Mouse (Mus musculus): ENCODE data around the gene Prkar1a. TPM values are rescaled to one million over a fixed set of nuclear protein-coding genes. Genes with fewer than 3 reads are reported as not detected.
"Not testable (repeated sequence)": the region's sequence is repeated elsewhere in the genome, so short reads cannot be mapped to it uniquely, and the experiment has no call there.

Prkar1a gene
- total RNA-seq (2021): 100 to 1,000 TPM; 428 to 430 TPM
- long read RNA-seq, experiment 1, transcript Prkar1a-201 (11 exons, 3,359 nt): major isoform, 459 of 599 reads
- long read RNA-seq, experiment 1, partial matches to known transcripts: 112 of 599 reads
- long read RNA-seq, experiment 1, other reads (novel, unspliced or antisense): 26 of 599 reads
- long read RNA-seq, experiment 2, transcript Prkar1a-201 (11 exons, 3,359 nt): major isoform, 914 of 1,208 reads
- long read RNA-seq, experiment 2, partial matches to known transcripts: 251 of 1,208 reads
- long read RNA-seq, experiment 2, other reads (novel, unspliced or antisense): 40 of 1,208 reads

DNA sequence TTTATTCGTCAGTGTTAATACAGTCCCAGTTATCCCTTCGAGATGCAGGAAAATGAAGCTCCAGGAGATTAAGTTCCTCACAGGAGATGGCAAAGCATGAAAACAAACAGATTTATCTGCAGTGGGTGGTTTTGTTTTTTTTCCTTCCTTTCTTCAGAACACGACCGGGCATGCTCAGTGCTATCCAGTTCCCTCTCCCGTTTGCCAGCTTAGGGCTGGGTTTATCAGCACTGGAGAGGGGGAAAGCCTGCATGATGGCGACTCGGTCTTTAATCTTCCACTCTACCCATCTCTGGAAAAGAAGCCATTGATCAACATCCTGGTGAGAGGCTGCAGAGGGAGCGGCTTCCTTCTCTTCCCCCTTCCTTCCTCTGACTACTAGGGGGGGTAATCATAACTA, at the start of gene Prkar1a:
TSS of gene Prkar1a (plus strand) at position 200 of the 400 bp plus-strand sequence.
- DNase-seq (ENCODE audit: low spot score in 2 of 2): no peak

GRCm38 (mm10) chr11:109607600-109607999, 41.6 kb upstream of the Prkar1a start:
- no peak for DNase-seq (ENCODE audit: low spot score in 2 of 2)

DNA sequence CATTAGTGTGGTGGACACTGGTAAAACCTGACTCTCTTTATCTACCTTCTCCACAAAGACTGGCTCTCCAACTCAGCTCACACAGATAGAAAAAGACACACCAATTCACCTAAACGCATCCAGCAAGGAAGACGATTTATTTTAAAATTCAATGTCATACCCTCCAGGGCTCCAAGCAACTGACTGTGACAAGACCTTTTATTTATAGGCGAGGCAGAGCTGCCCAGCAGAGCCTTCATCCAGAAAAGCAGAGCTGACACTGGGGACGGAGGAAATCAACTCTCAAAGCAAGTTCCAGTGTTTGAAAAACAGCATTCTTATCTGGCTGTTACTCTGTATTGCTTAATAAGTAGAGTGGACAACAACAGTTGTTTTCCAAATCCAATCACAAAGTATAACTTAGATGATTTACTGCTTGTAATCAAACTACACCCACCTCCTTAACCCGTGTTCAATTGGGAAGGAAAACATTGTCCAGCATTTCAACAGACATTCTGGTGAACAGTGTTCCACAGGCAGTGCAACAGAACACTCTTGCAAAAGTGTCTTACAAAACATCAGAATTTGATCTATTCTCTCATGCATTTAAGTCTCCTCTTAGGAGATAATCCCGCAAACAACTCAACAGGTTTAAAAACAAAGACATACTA, 40.1 kb upstream of the Prkar1a start:
- no peak for DNase-seq (ENCODE audit: low spot score in 2 of 2)

GRCm38 (mm10) chr11:109610046-109610794, 39.0 kb upstream of the Prkar1a start:
- DNase-seq (ENCODE audit: low spot score in 2 of 2): no peak

GRCm38 (mm10) chr11:109610795-109611302, 38.4 kb upstream of the Prkar1a start:
- no peak for DNase-seq (ENCODE audit: low spot score in 2 of 2)

DNA sequence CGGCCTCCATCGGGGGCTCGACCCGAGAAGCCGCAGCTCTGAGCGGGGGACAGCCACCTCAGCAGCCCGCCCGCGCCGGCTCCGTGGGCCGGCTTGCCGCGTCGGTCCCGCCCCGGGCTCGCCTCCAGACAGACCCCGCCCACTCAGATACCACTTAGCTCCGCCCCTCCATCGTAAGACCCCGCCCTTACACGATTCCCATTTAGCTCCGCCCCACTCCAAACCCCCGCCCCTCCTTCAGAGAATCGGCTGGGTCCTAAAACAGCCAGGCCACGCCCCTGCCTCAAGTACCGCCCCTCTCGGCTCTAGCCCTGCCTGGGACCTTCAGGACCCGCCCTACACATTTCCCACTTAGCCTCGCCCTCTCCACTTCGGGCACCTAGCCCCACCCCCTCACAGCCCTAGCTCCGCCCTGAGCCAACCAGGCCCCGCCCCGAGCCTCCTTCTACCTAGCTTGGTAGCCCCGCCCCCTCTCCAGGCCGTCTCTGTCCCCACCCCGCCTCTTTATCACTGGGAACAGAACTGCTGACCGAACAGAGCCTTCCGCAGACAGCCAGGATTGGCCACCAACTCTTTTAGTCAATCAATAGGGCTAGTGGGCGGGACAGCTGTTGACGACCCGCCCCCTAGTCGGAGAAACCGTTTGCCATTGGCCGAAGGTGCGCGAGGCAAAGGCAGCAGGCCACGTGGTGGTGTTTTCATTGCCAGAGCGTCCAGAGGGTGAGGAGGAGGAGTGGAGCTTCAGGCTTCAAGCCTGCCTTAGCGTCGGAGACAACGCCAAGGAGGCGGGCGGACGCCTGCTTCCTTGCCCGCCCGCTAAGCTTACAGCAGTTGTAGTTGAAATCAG, 37.7 kb upstream of the Prkar1a start, which contains the start of gene Wipi1:
TSS of gene Wipi1 (minus strand) at position 665 of the 847 bp plus-strand sequence.
- peak; percentile 99 for DNase-seq (ENCODE audit: low spot score in 2 of 2)

- DNase-seq (ENCODE audit: low spot score in 2 of 2): no peak
These were observed 36.2 kb upstream of the Prkar1a start for GRCm38 (mm10) chr11:109612871-109613529.

DNA sequence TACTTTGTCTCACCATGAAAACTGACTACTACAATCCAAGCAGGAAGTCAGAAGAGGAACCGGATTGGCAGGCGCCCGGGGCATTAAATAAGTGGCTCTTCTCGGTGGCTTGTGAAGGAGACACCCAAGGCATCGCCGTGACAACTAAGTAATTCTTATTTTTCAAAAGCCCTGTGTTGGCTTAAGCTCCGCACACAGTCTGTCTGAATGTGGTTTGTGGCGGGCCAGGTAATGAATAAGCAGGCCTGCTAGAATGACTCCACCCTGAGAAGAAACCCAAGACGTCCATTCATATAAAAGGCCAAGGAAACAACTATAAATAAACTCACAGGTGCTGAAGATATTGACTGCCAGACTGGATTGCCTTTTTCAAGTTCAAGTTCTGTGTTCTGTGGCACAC, 33.9 kb upstream of the Prkar1a start:
- DNase-seq (ENCODE audit: low spot score in 2 of 2): no peak

DNA sequence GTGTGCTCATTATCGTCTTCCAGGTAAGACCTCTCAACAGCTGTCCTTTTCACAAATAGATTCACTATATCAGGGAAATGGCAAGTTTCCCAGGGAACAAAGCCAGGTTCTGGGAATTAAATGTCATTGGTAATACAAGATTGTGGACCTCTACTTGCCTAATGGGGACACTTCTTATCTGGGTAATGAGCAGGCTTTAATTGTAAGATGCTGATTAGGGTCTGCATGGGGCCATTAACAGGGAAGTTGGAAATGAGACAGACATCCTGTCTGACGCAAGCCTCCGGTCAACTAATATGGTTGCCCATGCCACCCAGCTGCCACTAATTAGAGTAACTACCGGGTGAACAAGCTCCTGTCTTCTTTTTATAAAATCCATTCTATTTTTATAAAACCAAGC, 32.9 kb upstream of the Prkar1a start:
- DNase-seq (ENCODE audit: low spot score in 2 of 2): no peak

DNA sequence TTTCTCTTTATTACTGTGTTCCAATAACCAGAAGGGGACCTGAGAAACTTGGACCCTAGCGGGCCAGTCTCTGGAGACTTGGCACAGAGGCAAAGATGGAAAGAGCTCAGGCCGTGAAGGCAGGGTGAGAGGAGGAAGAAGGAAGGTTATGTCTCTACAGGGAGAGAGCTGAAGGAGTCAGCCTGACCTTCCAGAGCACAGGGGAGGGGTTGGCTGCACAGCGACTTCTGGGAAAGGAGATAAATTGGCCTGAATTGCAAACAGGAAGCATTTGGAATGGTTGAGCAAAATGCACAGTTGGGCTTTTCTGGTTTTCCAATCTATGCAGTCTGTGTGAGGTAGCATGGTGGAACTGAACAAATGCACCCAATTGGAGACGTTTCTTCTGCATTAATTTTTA, 32.4 kb upstream of the Prkar1a start:
- no peak for DNase-seq (ENCODE audit: low spot score in 2 of 2)

DNA sequence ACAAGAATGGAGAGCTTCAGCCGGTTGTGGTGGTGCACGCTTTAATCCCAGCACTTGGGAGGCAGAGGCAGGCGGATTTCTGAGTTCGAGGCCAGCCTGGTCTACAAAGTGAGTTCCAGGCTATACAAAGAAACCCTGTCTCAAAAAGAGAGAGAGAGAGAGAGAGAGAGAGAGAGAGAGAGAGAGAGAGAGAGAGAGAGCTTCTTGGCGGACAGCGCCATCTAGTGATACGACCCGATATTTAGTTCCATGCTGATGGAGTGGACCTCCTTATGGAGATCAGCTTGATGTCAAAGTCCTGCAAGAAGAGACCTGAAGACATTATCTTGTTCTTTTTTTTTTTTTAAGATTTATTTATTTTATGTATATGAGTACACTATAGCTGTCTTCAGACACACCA, 30.1 kb upstream of the Prkar1a start:
- DNase-seq (ENCODE audit: low spot score in 2 of 2): not testable (repeated sequence)

GRCm38 (mm10) chr11:109620356-109620755, 28.8 kb upstream of the Prkar1a start:
- no peak for DNase-seq (ENCODE audit: low spot score in 2 of 2)

DNA sequence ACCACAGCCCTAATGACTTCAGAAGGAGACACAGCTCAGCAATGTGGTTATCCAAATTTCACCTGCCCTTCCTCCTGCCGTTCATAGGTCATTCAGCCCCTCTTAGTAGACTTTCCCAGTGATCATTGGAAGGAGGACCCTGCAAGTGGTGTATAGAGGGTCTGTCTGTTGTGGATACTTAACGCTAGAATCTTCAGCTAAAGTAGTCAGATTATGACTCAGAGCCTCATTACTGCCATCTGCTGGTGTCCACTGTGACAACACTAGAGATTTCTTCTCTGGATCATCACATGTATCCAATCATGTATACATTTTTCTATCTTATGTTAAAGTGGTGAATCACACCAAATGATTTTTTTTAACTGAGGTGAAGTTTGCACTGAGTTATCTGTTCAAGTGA, 28.0 kb upstream of the Prkar1a start:
- DNase-seq (ENCODE audit: low spot score in 2 of 2): no peak

- no peak for DNase-seq (ENCODE audit: low spot score in 2 of 2)
These were observed 26.6 kb upstream of the Prkar1a start for GRCm38 (mm10) chr11:109622518-109623037.

DNA sequence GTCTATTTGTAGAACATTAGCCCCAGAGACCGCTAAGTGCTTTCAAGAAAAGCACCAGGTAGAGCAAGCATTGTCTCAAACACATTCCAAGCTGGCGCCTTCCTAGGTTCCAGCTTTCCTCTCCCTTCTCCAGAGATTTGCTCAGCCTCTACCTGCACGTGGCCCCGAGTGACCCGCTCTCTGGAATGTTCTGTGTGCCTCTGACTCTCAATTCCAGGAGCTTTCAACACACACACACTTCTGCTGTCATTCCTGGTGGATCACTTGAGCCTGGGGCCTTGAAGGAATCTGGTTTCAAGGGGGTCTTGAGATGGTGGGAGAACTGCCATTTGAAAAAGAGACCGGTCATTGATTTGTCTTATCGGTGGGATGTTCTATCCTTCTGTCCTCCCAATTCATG, 26.0 kb upstream of the Prkar1a start:
- DNase-seq (ENCODE audit: low spot score in 2 of 2): no peak

DNA sequence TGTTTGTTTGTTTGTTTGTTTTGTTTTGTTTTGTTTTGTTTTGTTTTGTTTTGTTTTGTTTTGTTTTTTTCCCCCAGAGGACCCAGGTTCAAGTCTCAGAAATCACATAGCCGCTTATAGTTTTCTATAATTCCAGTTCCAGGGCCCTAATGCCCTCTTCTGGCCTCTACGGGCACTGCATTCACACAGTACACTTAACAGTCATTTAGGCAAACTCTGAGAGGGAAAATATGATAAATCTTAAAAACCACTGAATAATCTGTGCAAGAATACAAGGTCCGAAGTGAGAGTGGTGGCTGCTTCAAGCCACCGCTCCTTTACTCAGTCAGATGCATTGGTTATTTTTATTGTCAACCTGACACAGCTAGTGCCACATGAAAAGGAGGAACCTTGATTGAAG, 21.6 kb upstream of the Prkar1a start:
- DNase-seq (ENCODE audit: low spot score in 2 of 2): no peak

GRCm38 (mm10) chr11:109628099-109628498, 21.1 kb upstream of the Prkar1a start:
- no peak for DNase-seq (ENCODE audit: low spot score in 2 of 2)

GRCm38 (mm10) chr11:109629021-109629521, 20.1 kb upstream of the Prkar1a start:
- DNase-seq (ENCODE audit: low spot score in 2 of 2): no peak

- DNase-seq (ENCODE audit: low spot score in 2 of 2): no peak
These were observed 14.3 kb upstream of the Prkar1a start for GRCm38 (mm10) chr11:109634928-109635327.

GRCm38 (mm10) chr11:109635871-109636395, 13.3 kb upstream of the Prkar1a start:
- DNase-seq (ENCODE audit: low spot score in 2 of 2): no peak

Data from adrenal gland, postnatal 4 days (tissue).